In genomic region chr11:109769091-109769490, GRCm38 (mm10) we compare ENCODE assay signal across 34 mouse cellular contexts. TPM values are rescaled to one million over a fixed set of nuclear protein-coding genes. Genes with fewer than 3 reads are reported as not detected.
DNase-seq lines count a peak whose midpoint lies in the region; ATAC-seq and TF ChIP-seq lines count a peak whose summit lies in the region.
"Had no signal": no experiment of that assay in that cellular context is flagged by ENCODE, and none has a peak within 500 bp of the region (broad histone marks: within the 10 kb centered on the region; RNA-seq: fewer than 3 reads in every experiment).

No protein-coding gene starts in this region.

- no peaks in the 10 kb centered on the region for H3K9me3 ChIP-seq in intestine, postnatal 0 days (ENCODE audit: control insufficient read depth)
- H3K9me3 ChIP-seq: embryonic facial prominence, embryonic 13.5 days; forebrain, embryonic 10.5 days; heart, embryonic 13.5 days; hindbrain, embryonic 10.5 days; limb, embryonic 12.5 days; midbrain, embryonic 10.5 days; midbrain, embryonic 15.5 days; neural tube, embryonic 15.5 days had no signal

- H3K4me1 ChIP-seq in lung, adult 2 months (ENCODE audit: control insufficient read depth, insufficient read depth, low read length): no peaks in the 10 kb centered on the region
- H3K4me1 ChIP-seq in cortical plate, adult 2 months (ENCODE audit: control insufficient read depth, insufficient read depth, low read length): no peaks in the 10 kb centered on the region
- no peaks in the 10 kb centered on the region for H3K4me1 ChIP-seq in intestine, postnatal 0 days (replicated peaks; ENCODE audit: control insufficient read depth, insufficient read depth, low read length)
- H3K4me1 ChIP-seq: forebrain, embryonic 10.5 days; heart, embryonic 13.5 days; hindbrain, embryonic 10.5 days; limb, embryonic 12.5 days; midbrain, embryonic 10.5 days; midbrain, embryonic 15.5 days; neural tube, embryonic 15.5 days had no signal

- no peak overlapping the region for H3K9ac ChIP-seq in intestine, postnatal 0 days (ENCODE audit: low read depth, low read length)
- H3K9ac ChIP-seq: embryonic facial prominence, embryonic 13.5 days; heart, embryonic 13.5 days; limb, embryonic 12.5 days; liver, postnatal 0 days; midbrain, embryonic 15.5 days; neural tube, embryonic 15.5 days had no signal

- H3K79me2 ChIP-seq in C2C12 (ENCODE audit: control insufficient read depth, insufficient read depth): no peaks in the 10 kb centered on the region

- no peak overlapping the region for H3K27ac ChIP-seq in cortical plate, adult 2 months (ENCODE audit: insufficient read depth, low read length)
- no peak overlapping the region for H3K27ac ChIP-seq in intestine, postnatal 0 days (ENCODE audit: low read depth, low read length)
- H3K27ac ChIP-seq: embryonic facial prominence, embryonic 13.5 days; forebrain, embryonic 10.5 days; gastrocnemius, adult 2 months; heart, embryonic 13.5 days; hindbrain, embryonic 10.5 days; left cerebral cortex, adult 2 months; limb, embryonic 12.5 days; midbrain, embryonic 10.5 days; midbrain, embryonic 15.5 days; neural tube, embryonic 15.5 days had no signal

- H3K36me3 ChIP-seq in C2C12 (ENCODE audit: control insufficient read depth, insufficient read depth): no peaks in the 10 kb centered on the region
- no peaks in the 10 kb centered on the region for H3K36me3 ChIP-seq in intestine, postnatal 0 days (ENCODE audit: control insufficient read depth, insufficient read depth)
- H3K36me3 ChIP-seq: embryonic facial prominence, embryonic 13.5 days; forebrain, embryonic 10.5 days; heart, embryonic 13.5 days; hindbrain, embryonic 10.5 days; limb, embryonic 12.5 days; midbrain, embryonic 10.5 days; midbrain, embryonic 15.5 days; neural tube, embryonic 15.5 days had no signal

- H3K79me3 ChIP-seq in C2C12 (ENCODE audit: low read depth): no peaks in the 10 kb centered on the region

- TF ChIP-seq POLR2A in lung, adult 2 months (IDR thresholded peaks at IDR 0.05; ENCODE audit: borderline replicate concordance, extremely low read depth, low read depth, low read length): no peak
- TF ChIP-seq POLR2A in cortical plate, adult 2 months (IDR thresholded peaks at IDR 0.05; ENCODE audit: extremely low read depth, insufficient read depth, low read length): no peak

- no peak overlapping the region for H3K4me2 ChIP-seq in intestine, postnatal 0 days (replicated peaks; ENCODE audit: low read depth)
- H3K4me2 ChIP-seq: embryonic facial prominence, embryonic 13.5 days; heart, embryonic 13.5 days; limb, embryonic 12.5 days; midbrain, embryonic 15.5 days; neural tube, embryonic 15.5 days had no signal

- WGBS in lung, adult 2 months: 66% methylated on average over 5 of the region's 5 CpGs
- 76% methylated on average over 5 of the region's 5 CpGs for WGBS in intestine, postnatal 0 days

- H3ac ChIP-seq in C2C12 (ENCODE audit: control insufficient read depth, insufficient read length, low read depth): no peak overlapping the region

- DNase-seq in kidney, adult 11 months: peak; percentile 17
- no peak for DNase-seq in kidney, postnatal 14 days
- no peak for DNase-seq in lung, adult 2 months
- DNase-seq in lung, adult 18-20 months: no peak
- no peak for DNase-seq in right cerebral cortex, postnatal 14 days
- DNase-seq: adrenal gland, adult 8-10 months; cerebellum, adult 2 months; cerebellum, postnatal 25 days; embryo, embryonic 11 days; gastrocnemius, adult 2 months; gastrocnemius, postnatal 36 days; heart, postnatal 10 days; liver, postnatal 0 days; retina, postnatal 1 day; spleen, adult 18-20 months; thymus, adult 2 months; thymus, postnatal 4 days had no signal

- no peak overlapping the region for H3K4me3 ChIP-seq in lung, adult 2 months (replicated peaks; ENCODE audit: extremely low read depth, low read depth, low read length)
- H3K4me3 ChIP-seq in C2C12 (ENCODE audit: insufficient read depth, poor library complexity, severe bottlenecking): no peak overlapping the region
- no peak overlapping the region for H3K4me3 ChIP-seq in cortical plate, adult 2 months (ENCODE audit: insufficient read depth, low read length)
- no peak overlapping the region for H3K4me3 ChIP-seq in intestine, postnatal 0 days (ENCODE audit: low read depth, low read length)
- H3K4me3 ChIP-seq: embryonic facial prominence, embryonic 13.5 days; forebrain, embryonic 10.5 days; gastrocnemius, adult 2 months; heart, embryonic 13.5 days; hindbrain, embryonic 10.5 days; left cerebral cortex, adult 2 months; limb, embryonic 12.5 days; midbrain, embryonic 10.5 days; midbrain, embryonic 15.5 days; neural tube, embryonic 15.5 days had no signal

- H3K27me3 ChIP-seq in C2C12 (ENCODE audit: control insufficient read depth, insufficient read depth, insufficient read length): no peaks in the 10 kb centered on the region
- no peaks in the 10 kb centered on the region for H3K27me3 ChIP-seq in intestine, postnatal 0 days (replicated peaks; ENCODE audit: control insufficient read depth, insufficient read depth, low read length)
- H3K27me3 ChIP-seq: embryonic facial prominence, embryonic 13.5 days; heart, embryonic 13.5 days; limb, embryonic 12.5 days; midbrain, embryonic 15.5 days; neural tube, embryonic 15.5 days had no signal

- peak; percentile 17; the same call in 1 of the 2 replicates for TF ChIP-seq CTCF in lung, adult 2 months (IDR thresholded peaks at IDR 0.05; ENCODE audit: insufficient read depth, low read length)
- TF ChIP-seq CTCF in C2C12 (IDR thresholded peaks at IDR 0.05; ENCODE audit: control insufficient read depth, insufficient read depth, insufficient read length): peak; percentile 5
- TF ChIP-seq CTCF in cortical plate, adult 2 months (IDR thresholded peaks at IDR 0.05; ENCODE audit: extremely low read depth, insufficient read depth, low read length): 0 out of 2 replicates have a peak, but pooled peaks have one; percentile 30
- no peak for TF ChIP-seq CTCF in intestine, postnatal 0 days (IDR thresholded peaks at IDR 0.05; ENCODE audit: low read depth)

- no peak for ATAC-seq in intestine, postnatal 0 days
- ATAC-seq: forebrain, embryonic 16.5 days; hindbrain, embryonic 16.5 days; intestine, embryonic 16.5 days; liver, postnatal 0 days; midbrain, embryonic 15.5 days had no signal

TF ChIP-seq in C2C12, 6 proteins besides CTCF, POLR2A, EP300 and RAD21:
- TF ChIP-seq USF1 (IDR thresholded peaks at IDR 0.05; ENCODE audit: low read depth) (no peak), MYOG (IDR thresholded peaks at IDR 0.05; ENCODE audit: control insufficient read depth, extremely low read depth, insufficient read length) (no peak), FOSL1 (IDR thresholded peaks at IDR 0.05; ENCODE audit: insufficient read depth, low read length, poor library complexity, severe bottlenecking) (no peak), CEBPB (IDR thresholded peaks at IDR 0.05; ENCODE audit: low read depth) (no peak), MAX (IDR thresholded peaks at IDR 0.05) (no peak), MYOD1 (IDR thresholded peaks at IDR 0.05; ENCODE audit: control insufficient read depth, insufficient read length, low read depth) (no peak)
TF ChIP-seq in C2C12: peak in this region for 0.

RNA-seq across cellular contexts. Expression of gene Fam20a, which starts 47.0 kb away (rescaled TPM):
- 16.6 and 17.6 TPM in 2 replicates for polyA plus RNA-seq in lung, adult 2 months (2012; rRNA removed)
- polyA plus RNA-seq in C2C12 (2012; fragmentation: generic; extraction: Trizol): 5.4 TPM
- 22.5 and 24.6 TPM in 2 replicates for polyA plus RNA-seq in cortical plate, adult 2 months (2012; rRNA removed)
- polyA plus RNA-seq in intestine, postnatal 0 days (2015; fragmentation: Nextera tagmentation; extraction: Ambion mirVana): 2.5 TPM in 2 replicates

RNA-seq across cellular contexts. Expression of gene 1700012B07Rik, which starts 58.8 kb away (rescaled TPM):
- 0.12 and 0.26 TPM in 2 replicates for polyA plus RNA-seq in lung, adult 2 months (2012; rRNA removed)
- 0.04 TPM for polyA plus RNA-seq in C2C12 (2012; fragmentation: generic; extraction: Trizol)
- polyA plus RNA-seq in cortical plate, adult 2 months (2012; rRNA removed): not detected in 2 replicates
- polyA plus RNA-seq in intestine, postnatal 0 days (2015; fragmentation: Nextera tagmentation; extraction: Ambion mirVana): not detected in 2 replicates
- polyA plus RNA-seq: cerebellum, adult 2 months; embryonic facial prominence, embryonic 13.5 days; forebrain, embryonic 10.5 days; forebrain, embryonic 16.5 days; heart, embryonic 13.5 days; hindbrain, embryonic 10.5 days; hindbrain, embryonic 16.5 days; intestine, embryonic 16.5 days; kidney, embryonic 16.5 days; limb, embryonic 12.5 days; liver, adult 2 months; midbrain, embryonic 10.5 days; midbrain, embryonic 15.5 days; neural tube, embryonic 15.5 days had no signal
